27 mouse cellular contexts compared by ENCODE assay signal in the genomic region with DNA sequence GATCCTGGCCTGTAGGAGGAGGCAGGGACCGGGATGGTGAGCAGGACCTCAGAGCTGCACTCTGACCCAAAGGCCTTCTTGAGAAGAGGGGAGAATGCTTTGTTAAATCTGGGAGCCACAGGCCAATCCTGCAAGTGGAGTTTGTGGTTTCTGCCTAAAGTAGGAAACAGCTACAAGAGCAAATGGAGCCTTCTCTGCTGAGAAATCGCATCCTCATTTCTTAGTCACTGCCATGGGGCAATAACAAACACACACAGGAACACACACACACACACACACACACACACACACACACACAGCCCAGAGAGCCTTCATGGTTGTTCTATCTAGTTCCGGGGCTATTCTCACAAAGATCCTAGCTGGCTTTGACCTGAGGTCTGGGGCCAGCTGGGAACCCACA.
DNase-seq lines count a peak whose midpoint lies in the region; ATAC-seq and TF ChIP-seq lines count a peak whose summit lies in the region.
"Had no signal": no experiment of that assay in that cellular context is flagged by ENCODE, and none has a peak within 500 bp of the region (broad histone marks: within the 10 kb centered on the region; RNA-seq: fewer than 3 reads in every experiment).

No protein-coding gene starts in this region.

- peaks cover 8% of the 10 kb centered on the region; the same call in 1 of the 2 replicates for H3K4me1 ChIP-seq in lung, embryonic 14.5 days (ENCODE audit: insufficient read depth)
- H3K4me1 ChIP-seq in embryonic facial prominence, embryonic 13.5 days: peaks cover 41% of the 10 kb centered on the region
- peaks cover 25% of the 10 kb centered on the region for H3K4me1 ChIP-seq in small intestine, adult 2 months (ENCODE audit: control insufficient read depth, insufficient read depth, insufficient read length, low read length)

- 81% methylated on average over 3 of the region's 3 CpGs for WGBS in lung, embryonic 14.5 days
- 84% methylated on average over 3 of the region's 3 CpGs for WGBS in embryonic facial prominence, embryonic 13.5 days
- 65% methylated on average over 3 of the region's 3 CpGs for WGBS in small intestine, adult 2 months

- DNase-seq in lung, embryonic 14.5 days: no peak
- no peak for DNase-seq in lung, postnatal 4 days
- peak; percentile 23 for DNase-seq in adipocyte (ENCODE audit: low spot score)
- DNase-seq in left cerebral cortex, adult 11 months (ENCODE audit: low spot score): no peak
- no peak for DNase-seq in urinary bladder, adult 2 months (ENCODE audit: low spot score)
- DNase-seq in right cerebral cortex, postnatal 4 days: no peak
- DNase-seq: cerebellum, adult 8-10 months; gastrocnemius, postnatal 10 days; heart, adult 11 months; heart, postnatal 10 days; layer of hippocampus, adult 9-11 months; liver; spleen, adult 18-20 months; thymus, adult 2 months; thymus, postnatal 4 days had no signal

- TF ChIP-seq CTCF in lung, embryonic 14.5 days (IDR thresholded peaks at IDR 0.05; ENCODE audit: low read depth): no peak
- TF ChIP-seq CTCF in small intestine, adult 2 months (IDR thresholded peaks at IDR 0.05; ENCODE audit: extremely low read depth, insufficient read length, insufficient replicate concordance, low read depth, low read length): no peak

- H3K4me2 ChIP-seq in lung, embryonic 14.5 days: no peak overlapping the region
- no peak overlapping the region for H3K4me2 ChIP-seq in embryonic facial prominence, embryonic 13.5 days
- H3K4me2 ChIP-seq: forebrain, embryonic 15.5 days; heart, embryonic 12.5 days; liver, embryonic 15.5 days; midbrain, embryonic 12.5 days had no signal

- no peak for ATAC-seq in lung, embryonic 14.5 days (ENCODE audit: insufficient read depth)
- ATAC-seq in embryonic facial prominence, embryonic 13.5 days (ENCODE audit: insufficient number of reproducible peaks, insufficient read depth, low FRiP score, low TSS enrichment, low read depth): no peak
- ATAC-seq: forebrain, embryonic 15.5 days; hindbrain, embryonic 16.5 days; Patski had no signal

- no peak overlapping the region for H3K4me3 ChIP-seq in lung, embryonic 14.5 days (ENCODE audit: low read depth, low read length)
- H3K4me3 ChIP-seq in embryonic facial prominence, embryonic 13.5 days: no peak overlapping the region
- H3K4me3 ChIP-seq in small intestine, adult 2 months (ENCODE audit: low read depth, low read length): no peak overlapping the region
- H3K4me3 ChIP-seq: forebrain, embryonic 15.5 days; heart, embryonic 12.5 days; hindbrain, embryonic 10.5 days; left cerebral cortex, adult 2 months; limb, embryonic 10.5 days; liver, embryonic 15.5 days; midbrain, embryonic 12.5 days had no signal

- TF ChIP-seq POLR2A in small intestine, adult 2 months (IDR thresholded peaks at IDR 0.05; ENCODE audit: low read depth, low read length): no peak

- no peaks in the 10 kb centered on the region for H3K36me3 ChIP-seq in lung, embryonic 14.5 days (ENCODE audit: insufficient read depth)
- no peaks in the 10 kb centered on the region for H3K36me3 ChIP-seq in embryonic facial prominence, embryonic 13.5 days
- H3K36me3 ChIP-seq in small intestine, adult 2 months (ENCODE audit: control insufficient read depth, insufficient read depth, low read length): no peaks in the 10 kb centered on the region
- H3K36me3 ChIP-seq: forebrain, embryonic 15.5 days; heart, embryonic 12.5 days; hindbrain, embryonic 10.5 days; limb, embryonic 10.5 days; liver, embryonic 15.5 days; midbrain, embryonic 12.5 days had no signal

- no peak overlapping the region for H3K9ac ChIP-seq in lung, embryonic 14.5 days
- H3K9ac ChIP-seq in embryonic facial prominence, embryonic 13.5 days: no peak overlapping the region
- H3K9ac ChIP-seq: forebrain, embryonic 15.5 days; heart, embryonic 12.5 days; liver, embryonic 15.5 days; midbrain, embryonic 12.5 days had no signal

- H3K27me3 ChIP-seq in lung, embryonic 14.5 days (ENCODE audit: insufficient read depth, low read length): no peaks in the 10 kb centered on the region
- H3K27me3 ChIP-seq in embryonic facial prominence, embryonic 13.5 days: no peaks in the 10 kb centered on the region
- no peaks in the 10 kb centered on the region for H3K27me3 ChIP-seq in small intestine, adult 2 months (ENCODE audit: control insufficient read depth, insufficient read depth, low read length)
- H3K27me3 ChIP-seq: forebrain, embryonic 15.5 days; heart, embryonic 12.5 days; liver, embryonic 15.5 days; Patski had no signal

- H3K9me3 ChIP-seq in lung, embryonic 14.5 days (ENCODE audit: low read depth, low read length): no peaks in the 10 kb centered on the region
- no peaks in the 10 kb centered on the region for H3K9me3 ChIP-seq in embryonic facial prominence, embryonic 13.5 days
- H3K9me3 ChIP-seq: forebrain, embryonic 15.5 days; heart, embryonic 12.5 days; hindbrain, embryonic 10.5 days; limb, embryonic 10.5 days; liver, embryonic 15.5 days; midbrain, embryonic 12.5 days had no signal

- H3K27ac ChIP-seq in lung, embryonic 14.5 days (ENCODE audit: low read depth): peak overlapping the region; percentile 69; the same call in 1 of the 2 replicates
- peak overlapping the region; percentile 34; the same call in 1 of the 2 replicates for H3K27ac ChIP-seq in embryonic facial prominence, embryonic 13.5 days
- peak overlapping the region; percentile 13; the same call in 1 of the 2 replicates for H3K27ac ChIP-seq in small intestine, adult 2 months (ENCODE audit: insufficient read depth, low read depth, low read length)
- H3K27ac ChIP-seq: forebrain, embryonic 15.5 days; hindbrain, embryonic 10.5 days; left cerebral cortex, adult 2 months; liver, embryonic 15.5 days; macrophage; midbrain, embryonic 12.5 days had no signal

Comparison
In these comparisons a context has a peak if more than half of its experiments do, and no peak if none do; other contexts are left out.
1. H3K27ac ChIP-seq: peak in every context shown above with its lines; median percentile 69 in lung, embryonic 14.5 days; 34 in embryonic facial prominence, embryonic 13.5 days; 13 in small intestine, adult 2 months.